Mouse (Mus musculus) left cerebral cortex, postnatal 10 days (tissue): ENCODE data around the gene Bpifa6. TPM values are rescaled to one million over a fixed set of nuclear protein-coding genes. Genes with fewer than 3 reads are reported as not detected.
A peak's percentile ranks its signal among the peaks of the same experiment; 100 is the strongest.

Source experiments
- DNase-seq, 2 experiments: peaks; one replicate each; pipeline ENCODE4 v3.0.0; 2021 to 2022; ENCODE audit warnings: low spot score in 2 of 2, mixed read lengths in 1 of 2; ENCODE audit errors: extremely low spot score in 1 of 2
- intact Hi-C: fragments of 180-260 bp; cut with DNase I; formaldehyde crosslinking; loops from one replicate; pipeline ENCODE4 v1.15.1; 2025
- total RNA-seq, 2 experiments: library from RNA; stranded (reverse); gene quantifications; 2 replicates each; pipeline ENCODE4 v1.2.3; 2021

The Bpifa6 gene
- not detected for total RNA-seq

GRCm38 (mm10) chr2:153974582-153974981, at the start of gene Bpifa6:
TSS of gene Bpifa6 (plus strand) at chr2:153974945.
- intact Hi-C loops = no loop called here
- DNase-seq = no peak

GRCm38 (mm10) chr2:153929871-153930413, 44.8 kb upstream of the Bpifa6 start:
- intact Hi-C loops = loop anchor here (5.0 kb wide), 2 partner anchors 123 to 263 kb away; no protein-coding TSS in a partner anchor
- DNase-seq = peak in 1 of 2 experiments; percentile 42

DNA sequence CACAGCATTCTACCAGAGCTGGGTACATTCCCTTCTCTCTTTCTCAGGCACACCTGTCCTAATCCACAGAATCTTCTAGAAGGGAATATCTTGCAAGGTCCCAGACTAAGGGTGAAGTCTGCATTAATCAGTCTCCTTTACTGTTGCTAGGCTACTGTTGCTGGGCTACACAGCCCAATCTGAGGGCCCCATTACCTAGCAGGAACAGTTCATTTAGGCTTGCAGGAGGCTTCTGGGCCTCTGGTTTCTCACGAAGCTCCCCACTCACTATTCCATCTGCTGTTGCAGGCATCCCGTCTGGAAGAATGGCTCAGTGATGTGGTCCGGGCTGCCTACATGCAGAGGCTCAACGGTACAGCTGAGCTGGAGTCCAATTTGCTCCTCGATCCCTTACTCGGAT, 43.6 kb upstream of the Bpifa6 start:
- DNase-seq = no peak
- intact Hi-C loops = loop anchor here (5.0 kb wide), 2 partner anchors 124 to 264 kb away; no protein-coding TSS in a partner anchor

GRCm38 (mm10) chr2:153933311-153933710, 41.4 kb upstream of the Bpifa6 start:
- intact Hi-C loops = loop anchor here (5.0 kb wide), 2 partner anchors 126 to 266 kb away; no protein-coding TSS in a partner anchor
- no peak for DNase-seq

DNA sequence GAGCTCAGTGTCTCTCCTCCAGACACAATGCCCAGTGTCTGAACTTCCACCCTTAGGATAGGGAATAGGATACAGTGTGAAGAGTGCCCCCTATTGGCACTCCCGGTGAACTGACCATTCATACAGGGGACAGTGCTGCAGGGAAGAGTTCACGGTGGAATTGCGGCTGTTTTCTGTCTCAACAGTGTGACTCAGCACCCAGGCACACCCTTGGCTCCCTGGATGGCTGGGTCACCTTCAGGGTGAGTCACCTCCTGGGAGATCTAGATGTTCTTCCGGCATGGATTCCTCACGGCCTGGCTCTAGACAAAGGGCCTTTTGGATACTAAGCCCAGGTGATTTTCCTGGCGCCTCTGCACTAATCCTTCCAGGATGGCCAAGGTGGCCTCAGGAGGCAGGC, 39.4 kb upstream of the Bpifa6 start:
- intact Hi-C loops = no loop called here
- no peak for DNase-seq

- intact Hi-C loops = no loop called here
- no peak for DNase-seq
Measured at GRCm38 (mm10) chr2:153937843-153938242, 36.9 kb upstream of the Bpifa6 start, which contains the start of gene Bpifb4. TSS of gene Bpifb4 (plus strand) at chr2:153938212.

DNA sequence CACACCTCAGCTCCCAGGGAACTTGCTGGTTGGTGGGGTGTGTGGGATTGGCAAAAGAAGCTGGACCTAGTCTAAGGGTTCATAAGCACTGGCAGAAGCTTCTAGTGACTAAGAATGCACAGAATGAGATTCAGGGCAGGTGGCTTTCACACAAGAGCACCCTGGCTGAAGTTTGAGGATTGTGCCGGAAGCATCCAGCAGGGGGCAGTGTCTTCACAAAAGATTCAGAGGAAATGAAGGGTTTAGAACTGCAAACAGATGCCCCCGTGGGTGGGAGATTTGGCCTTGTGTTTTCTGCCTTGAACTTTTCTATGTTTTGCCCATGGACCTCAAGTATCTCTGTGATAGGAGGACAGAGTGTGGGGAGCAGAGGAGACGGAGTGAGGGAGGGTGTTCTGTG, 31.2 kb upstream of the Bpifa6 start:
- intact Hi-C loops = no loop called here
- DNase-seq = no peak

GRCm38 (mm10) chr2:153944567-153944966, 30.2 kb upstream of the Bpifa6 start:
- intact Hi-C loops = no loop called here
- no peak for DNase-seq

- intact Hi-C loops = no loop called here
- DNase-seq = peak in 1 of 2 experiments; percentile 35
Measured at GRCm38 (mm10) chr2:153952897-153953296, 21.8 kb upstream of the Bpifa6 start.

DNA sequence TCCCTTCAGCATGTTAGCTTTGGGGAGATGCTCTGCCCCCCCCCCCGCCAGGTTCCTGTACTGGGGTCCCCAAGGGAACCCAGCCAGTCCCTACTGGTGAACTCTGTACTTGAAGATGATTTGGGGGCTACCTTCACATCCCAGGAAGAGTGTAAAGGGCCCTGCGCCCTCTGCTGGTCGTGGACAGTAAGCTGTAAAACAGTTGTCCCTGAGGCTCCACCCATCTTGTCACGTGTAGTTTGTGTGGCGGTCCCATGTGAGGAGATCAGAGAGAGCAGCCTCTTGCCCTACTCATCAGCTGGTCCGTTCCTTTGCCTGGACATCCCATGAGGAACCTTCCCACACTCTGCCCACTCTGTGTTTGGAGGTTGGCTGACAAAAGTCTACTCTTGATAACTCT, 20.9 kb upstream of the Bpifa6 start:
- intact Hi-C loops = no loop called here
- peak in 1 of 2 experiments; percentile 68 for DNase-seq

DNA sequence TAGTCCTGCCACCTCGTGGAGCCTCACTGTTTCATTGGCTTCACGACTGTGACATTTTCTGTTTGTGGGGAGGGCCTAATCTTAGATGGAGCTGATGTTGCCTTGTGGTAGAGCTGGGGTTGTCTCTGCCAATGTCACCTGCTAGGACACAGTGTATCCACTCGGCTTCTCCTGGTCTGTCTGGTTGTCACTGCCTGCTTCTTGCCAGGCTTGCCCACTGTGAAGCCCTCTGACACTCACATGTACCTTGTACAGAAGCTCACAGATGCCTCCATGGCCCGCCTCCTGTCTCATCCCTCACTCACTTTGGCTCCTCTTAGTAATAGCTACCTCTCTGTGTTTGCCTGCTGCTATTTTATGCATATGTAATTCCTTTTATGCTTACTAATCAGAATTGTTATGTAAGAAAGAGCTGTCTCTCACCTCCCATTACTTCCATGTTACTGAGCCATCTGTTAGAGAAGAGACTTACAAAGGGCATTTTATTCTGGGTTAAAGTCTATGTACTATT, 11.9 kb upstream of the Bpifa6 start:
- no peak for DNase-seq
- intact Hi-C loops = no loop called here

- no peak for DNase-seq
- intact Hi-C loops = no loop called here
Measured at GRCm38 (mm10) chr2:153963334-153963733, 11.4 kb upstream of the Bpifa6 start.

GRCm38 (mm10) chr2:153970221-153970620, 4.5 kb upstream of the Bpifa6 start:
- DNase-seq = no peak
- intact Hi-C loops = no loop called here

- DNase-seq = peak; percentile 36 to 75
- intact Hi-C loops = no loop called here
Measured at GRCm38 (mm10) chr2:153995770-153996169, 21.0 kb downstream of the Bpifa6 start.

DNA sequence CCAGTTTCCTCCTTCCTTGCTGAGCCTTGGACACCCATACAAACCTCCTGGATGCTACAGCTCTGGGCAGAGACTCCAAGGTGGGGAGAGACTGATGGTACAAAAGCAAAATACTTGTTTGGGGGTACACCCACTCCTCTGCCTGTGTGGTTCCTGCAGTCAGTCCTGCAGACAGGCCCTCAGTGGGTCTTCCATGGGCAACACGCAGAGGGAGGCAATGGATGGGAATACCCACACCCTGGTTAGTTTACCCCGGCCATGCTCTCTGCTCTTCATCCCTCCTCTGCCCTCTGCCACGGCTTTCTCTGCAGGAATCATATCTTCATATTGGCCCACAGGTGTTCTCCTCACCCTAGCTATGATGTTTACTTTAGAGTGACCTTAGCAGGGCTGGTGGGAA, 25.8 kb downstream of the Bpifa6 start:
- no peak for DNase-seq

GRCm38 (mm10) chr2:154001056-154001455, 26.3 kb downstream of the Bpifa6 start:
- intact Hi-C loops = no loop called here
- DNase-seq = no peak

More for the DNA sequence above, 25.8 kb downstream of the Bpifa6 start:
- intact Hi-C loops = no loop called here

- no peak for DNase-seq
- intact Hi-C loops = no loop called here
Measured at GRCm38 (mm10) chr2:154004456-154004855, 29.7 kb downstream of the Bpifa6 start.

GRCm38 (mm10) chr2:154005094-154005493, 30.3 kb downstream of the Bpifa6 start:
- no peak for DNase-seq

DNA sequence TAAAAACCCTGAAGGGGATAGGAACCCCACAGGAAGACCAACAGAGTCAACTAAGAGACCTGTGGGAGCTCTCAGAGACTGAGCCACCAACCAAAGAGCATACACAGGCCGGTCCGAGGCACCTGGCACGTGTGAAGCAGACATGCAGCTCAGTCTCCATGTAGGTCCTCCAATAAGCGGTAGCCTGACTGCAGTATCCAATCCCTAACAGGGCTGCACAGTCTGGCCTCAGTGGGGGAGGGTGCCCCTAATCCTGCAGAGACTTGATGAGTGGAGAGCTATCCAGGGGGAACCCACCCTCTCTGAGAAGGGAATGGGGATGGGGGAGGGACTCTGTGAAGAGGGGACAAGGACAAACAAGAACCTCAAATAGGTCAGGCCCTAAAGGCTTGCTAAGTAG, 31.0 kb downstream of the Bpifa6 start:
- DNase-seq = no peak
- intact Hi-C loops = no loop called here

More at GRCm38 (mm10) chr2:154005094-154005493, 30.3 kb downstream of the Bpifa6 start:
- intact Hi-C loops = no loop called here

DNA sequence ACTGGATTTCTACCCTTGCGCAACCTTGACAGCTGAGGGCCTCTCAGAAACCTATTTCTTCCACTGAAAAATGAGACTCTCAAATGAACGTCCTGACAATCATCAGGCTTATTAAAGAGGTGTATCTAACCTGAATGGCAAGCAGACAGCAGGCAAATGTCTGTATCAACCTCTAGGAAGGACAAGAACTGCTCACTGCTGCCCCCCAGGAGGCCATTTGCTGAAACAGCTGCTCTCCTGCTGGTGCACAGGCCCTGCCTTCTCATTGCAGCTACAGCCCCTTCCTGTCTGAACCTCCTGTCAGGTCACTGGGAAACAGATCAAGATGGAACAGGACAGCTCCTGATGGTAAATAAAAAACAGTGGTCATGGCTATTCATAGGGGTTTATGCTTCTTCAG, 31.6 kb downstream of the Bpifa6 start:
- intact Hi-C loops = no loop called here
- no peak for DNase-seq

GRCm38 (mm10) chr2:154007381-154007780, 32.6 kb downstream of the Bpifa6 start:
- DNase-seq = no peak
- intact Hi-C loops = no loop called here
